Mouse (Mus musculus): Measurements from ENCODE around the gene Btbd11. TPM values are rescaled to one million over a fixed set of nuclear protein-coding genes. Genes with fewer than 3 reads are reported as not detected.
A peak's percentile ranks its signal among the peaks of the same experiment; 100 is the strongest.

Btbd11 gene
- total RNA-seq, 2 experiments from 2014 or later, result 0.66 to 0.81 TPM

DNA sequence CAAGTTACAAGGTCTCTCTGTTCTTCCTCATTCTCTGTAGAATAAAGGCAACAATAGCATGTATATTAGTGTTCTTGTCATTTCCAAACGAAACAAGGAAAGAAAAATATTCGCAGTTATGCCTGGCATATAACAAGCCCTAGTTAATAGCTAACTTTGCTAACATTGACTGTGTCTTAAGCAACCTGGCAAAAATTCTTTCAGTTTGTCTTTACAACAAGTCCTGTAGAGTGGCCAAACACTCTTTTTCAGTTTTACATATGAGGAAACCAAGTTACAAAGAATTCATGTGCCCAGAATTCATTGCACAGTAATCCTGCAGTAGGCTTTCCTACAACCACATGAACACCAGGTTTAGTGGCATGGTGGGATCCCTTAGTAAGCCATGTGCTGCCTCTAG is 203.4 kb downstream of the Btbd11 start:
- DNase-seq (ENCODE audit: low spot score), result no peak

GRCm38 (mm10) chr10:85591296-85591695 is 204.7 kb downstream of the Btbd11 start:
- no peak for DNase-seq (ENCODE audit: low spot score)

DNA sequence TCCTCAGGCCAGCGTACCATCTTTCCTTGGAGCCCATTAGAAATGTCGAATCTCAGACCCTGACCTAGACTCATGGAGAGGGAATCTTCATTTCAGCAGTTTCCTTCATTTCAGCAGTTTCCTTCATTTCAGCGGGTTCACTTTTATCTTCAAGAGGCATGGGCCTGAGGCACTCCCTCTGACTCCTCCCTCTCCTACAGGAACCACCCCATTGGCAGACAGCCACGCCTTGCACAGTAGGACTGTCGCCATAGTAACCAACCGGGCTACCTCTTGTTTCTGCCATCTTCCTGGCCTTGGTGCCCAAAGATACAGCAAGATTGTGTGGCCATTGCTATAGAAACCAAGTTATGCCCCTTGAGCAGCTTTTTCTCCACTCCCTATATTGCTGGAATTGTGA is 205.4 kb downstream of the Btbd11 start:
- no peak for DNase-seq (ENCODE audit: low spot score)

DNA sequence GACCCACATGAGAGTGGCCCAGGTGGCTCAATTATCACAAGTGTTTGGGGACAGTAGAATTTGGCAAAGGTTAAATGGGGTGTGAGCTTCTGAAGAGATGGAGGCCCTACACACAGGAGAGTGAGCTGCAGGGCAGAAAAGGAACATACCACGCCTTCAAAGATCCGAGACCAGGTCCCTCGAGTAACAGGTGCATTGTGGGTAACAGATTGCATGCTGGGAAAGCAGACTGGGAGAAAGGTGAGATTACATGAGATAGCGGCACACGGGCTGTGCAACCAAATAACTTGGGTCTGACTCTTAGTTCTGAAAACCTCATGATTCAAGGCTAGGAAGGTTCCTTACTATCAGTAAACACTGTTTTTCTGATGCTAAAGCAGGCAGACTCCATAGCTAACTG is 209.7 kb downstream of the Btbd11 start:
- no peak for DNase-seq (ENCODE audit: low spot score)

GRCm38 (mm10) chr10:85598093-85598599 is 211.5 kb downstream of the Btbd11 start:
- DNase-seq (ENCODE audit: low spot score), result peak; percentile 53

DNA sequence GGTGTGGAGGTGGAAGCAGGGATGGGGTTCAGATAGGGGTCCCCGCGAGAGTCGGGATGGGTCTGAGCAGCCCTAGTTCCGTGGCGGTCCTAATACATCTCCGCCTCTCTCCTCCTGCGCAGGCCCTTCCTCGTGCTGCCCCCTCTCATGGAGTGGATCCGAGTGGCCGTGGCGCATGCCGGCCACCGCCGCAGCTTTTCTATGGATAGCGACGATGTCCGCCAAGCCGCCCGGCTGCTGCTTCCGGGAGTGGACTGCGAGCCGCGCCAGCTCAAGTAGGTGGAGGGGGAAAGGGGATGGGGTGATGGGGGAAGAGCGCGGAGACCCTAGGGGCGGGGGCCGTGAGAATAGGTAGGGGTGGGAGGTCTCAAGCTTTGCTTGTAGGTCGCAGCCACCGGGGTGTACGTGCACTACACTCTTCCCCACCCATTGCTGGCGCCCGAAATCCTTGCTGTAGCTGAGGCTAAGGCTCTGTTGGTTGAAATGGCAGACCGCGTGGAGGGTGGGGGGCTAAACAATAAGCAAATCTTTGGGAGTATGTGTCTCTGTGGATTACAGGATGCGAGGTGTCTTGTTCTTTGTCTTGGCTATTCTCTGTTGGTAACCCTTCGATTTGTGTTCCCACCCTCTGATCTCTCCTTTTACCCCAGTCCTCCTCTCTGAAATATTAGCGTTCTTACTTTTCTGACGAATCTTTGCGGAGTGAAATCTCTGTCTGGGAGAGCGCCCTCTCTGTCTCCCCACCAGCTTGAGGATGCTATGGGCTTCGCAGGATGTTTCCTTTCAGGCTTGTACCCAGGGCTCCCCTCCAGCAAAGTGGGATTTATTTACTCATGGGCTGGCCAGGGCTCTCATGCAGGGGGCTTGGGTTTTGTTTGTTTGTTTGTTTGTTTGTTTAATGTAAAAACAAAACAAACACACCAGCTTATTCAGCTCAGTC is 212.3 kb downstream of the Btbd11 start:
- no peak for DNase-seq (ENCODE audit: low spot score)

GRCm38 (mm10) chr10:85602546-85602945 is 215.9 kb downstream of the Btbd11 start:
- DNase-seq (ENCODE audit: low spot score), result no peak

GRCm38 (mm10) chr10:85604556-85604955 is 217.9 kb downstream of the Btbd11 start:
- peak; percentile 24 for DNase-seq (ENCODE audit: low spot score)

GRCm38 (mm10) chr10:85608550-85609278 is 222.1 kb downstream of the Btbd11 start:
- DNase-seq (ENCODE audit: low spot score), result no peak

- no peak for DNase-seq (ENCODE audit: low spot score)
Measured at GRCm38 (mm10) chr10:85617080-85617479, 230.5 kb downstream of the Btbd11 start.

GRCm38 (mm10) chr10:85617501-85618417 is 231.1 kb downstream of the Btbd11 start:
- no peak for DNase-seq (ENCODE audit: low spot score)

GRCm38 (mm10) chr10:85621067-85621466 is 234.5 kb downstream of the Btbd11 start:
- no peak for DNase-seq (ENCODE audit: low spot score)

GRCm38 (mm10) chr10:85624504-85625169 is 238.0 kb downstream of the Btbd11 start:
- DNase-seq (ENCODE audit: low spot score), result peak; percentile 24

DNA sequence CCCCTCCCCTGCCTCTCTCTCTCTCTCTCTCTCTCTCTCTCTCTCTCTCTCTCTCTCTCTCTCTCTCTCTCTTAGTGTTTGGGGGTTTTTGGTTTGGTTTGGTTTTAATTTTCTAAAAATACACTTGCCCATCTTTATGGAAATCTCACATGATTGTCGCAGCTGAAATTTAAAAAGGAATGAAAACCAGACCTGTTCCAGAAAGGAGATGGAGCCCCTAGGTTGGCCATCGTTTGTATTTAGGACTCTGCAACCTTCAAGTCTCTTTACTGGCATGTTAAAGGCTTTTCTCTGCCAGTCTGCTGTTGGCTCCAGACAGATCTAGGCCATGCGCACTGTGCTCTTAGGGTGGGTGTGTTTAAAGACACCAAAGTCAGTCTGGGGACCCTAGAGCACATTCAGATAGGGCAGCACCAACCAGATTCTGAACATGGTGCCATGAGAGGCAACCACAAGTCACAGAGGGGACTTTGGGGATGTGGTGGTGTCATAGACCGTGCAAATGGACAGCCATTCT is 238.6 kb downstream of the Btbd11 start:
- no peak for DNase-seq (ENCODE audit: low spot score)

GRCm38 (mm10) chr10:85632030-85632429 is 245.4 kb downstream of the Btbd11 start:
- DNase-seq (ENCODE audit: low spot score), result no peak

- no peak for DNase-seq (ENCODE audit: low spot score)
Measured at GRCm38 (mm10) chr10:85633577-85633976, 247.0 kb downstream of the Btbd11 start.

DNA sequence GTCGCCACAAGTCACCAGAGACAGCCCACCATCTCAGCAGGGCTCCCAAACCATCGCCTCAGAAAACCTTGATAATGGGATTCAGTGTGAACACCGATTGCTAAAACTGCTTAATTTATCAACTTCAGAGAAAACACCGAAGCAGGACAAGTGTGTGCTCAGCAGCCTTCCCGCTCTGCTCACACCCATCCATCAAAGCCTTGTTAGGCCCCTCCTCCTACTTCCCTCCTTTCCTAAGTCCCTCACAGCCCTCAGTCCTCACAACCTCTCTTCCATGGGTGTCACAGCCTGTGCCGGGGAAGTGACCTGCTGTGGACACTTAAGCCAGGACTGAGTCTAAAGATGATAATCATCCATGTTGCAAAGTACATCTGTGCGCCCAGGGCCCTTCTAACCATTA is 251.0 kb downstream of the Btbd11 start:
- DNase-seq (ENCODE audit: low spot score), result no peak

DNA sequence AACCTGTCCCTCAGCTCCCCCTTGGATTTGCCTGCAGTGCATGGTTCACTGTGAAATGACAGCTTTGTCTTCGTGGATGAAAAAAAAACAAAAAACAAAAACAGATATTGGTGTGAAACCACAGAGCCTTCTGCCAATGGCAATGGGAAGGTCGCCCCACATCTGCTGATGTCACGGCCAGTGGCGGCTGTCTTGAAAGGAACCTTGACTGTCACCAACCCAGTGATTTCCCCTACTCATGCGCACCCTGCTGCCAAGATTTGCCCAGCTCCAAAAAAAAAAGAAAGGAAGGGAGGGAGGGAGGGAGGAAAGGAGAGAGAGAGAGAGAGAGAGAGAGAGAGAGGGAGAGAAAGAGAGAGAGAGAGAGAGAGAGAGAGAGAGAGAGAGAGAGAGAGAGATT is 251.5 kb downstream of the Btbd11 start:
- DNase-seq (ENCODE audit: low spot score), result no peak

DNA sequence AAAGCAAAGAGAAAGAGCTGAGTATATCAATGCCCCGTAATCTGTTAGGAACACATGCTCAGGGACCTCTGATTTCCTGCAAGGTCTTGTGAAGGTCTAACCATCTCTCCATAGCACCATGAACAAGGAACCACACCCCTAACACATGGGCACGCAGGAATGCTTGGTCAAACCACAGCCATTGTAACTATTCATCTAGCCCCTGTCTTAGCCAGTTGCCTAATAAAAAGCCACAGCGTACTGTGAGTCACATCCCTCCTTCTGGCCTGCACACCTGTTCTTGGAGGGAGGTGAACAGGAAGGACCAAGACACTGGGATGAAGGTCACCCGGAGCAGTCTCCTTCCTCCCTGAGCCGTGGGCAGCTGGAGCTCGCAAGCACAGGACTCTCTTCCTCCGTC is 253.0 kb downstream of the Btbd11 start:
- no peak for DNase-seq (ENCODE audit: low spot score)

- DNase-seq (ENCODE audit: low spot score), result no peak
Measured at GRCm38 (mm10) chr10:85640408-85640807, 253.8 kb downstream of the Btbd11 start.
